Mouse (Mus musculus): Measurements from ENCODE around the gene Postn. TPM values are rescaled to one million over a fixed set of nuclear protein-coding genes. Genes with fewer than 3 reads are reported as not detected.

Postn gene
- total and polyA plus RNA-seq, 3 experiments = not detected

DNA sequence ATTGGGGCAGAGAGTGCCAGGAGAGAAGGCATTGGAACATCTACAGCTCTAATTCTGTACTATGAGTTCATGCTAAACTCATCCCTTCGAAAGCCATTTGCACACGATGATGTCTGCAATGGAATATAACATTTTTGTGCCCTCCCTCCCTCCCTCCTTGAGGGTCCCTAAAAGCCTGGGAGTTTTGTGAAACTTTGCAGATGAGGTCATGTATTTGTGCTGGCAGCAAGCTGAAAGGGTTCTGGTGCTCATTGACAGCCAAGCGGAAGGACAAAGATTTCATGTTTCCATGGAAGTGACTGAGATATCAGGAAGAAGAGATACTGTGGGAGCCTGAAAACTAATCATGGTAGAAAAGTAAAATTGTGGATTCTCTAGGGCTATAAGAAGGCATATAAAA lies 50.1 kb downstream of the Postn start:
- Histone ChIP-seq H3K4me1 (ENCODE audit: control insufficient read depth in 1 of 2, insufficient read depth in 2 of 2, low read length in 2 of 2) (no peaks in the 10 kb centered on the region), H3K27ac (ENCODE audit: control insufficient read depth, low read depth, low read length) (no peak overlapping the region), H3K79me2 (ENCODE audit: control insufficient read depth, insufficient read depth, low read length, poor library complexity) (no peaks in the 10 kb centered on the region), H3K36me3 (ENCODE audit: control insufficient read depth in 1 of 2, insufficient read depth in 2 of 2, low read length in 2 of 2) (no peaks in the 10 kb centered on the region), H3K4me3 (ENCODE audit: control insufficient read depth in 1 of 2, insufficient read depth in 1 of 2, low read depth in 2 of 2, low read length in 2 of 2) (no peak overlapping the region), H3K27me3 (ENCODE audit: control insufficient read depth in 1 of 2, insufficient read depth in 2 of 2, low read length in 2 of 2) (no peaks in the 10 kb centered on the region), H3K9ac (ENCODE audit: control insufficient read depth, low read depth, low read length, poor library complexity, severe bottlenecking) (no peak overlapping the region), H3K9me3 (replicated peaks; ENCODE audit: insufficient read depth, low read length) (no peaks in the 10 kb centered on the region)
- no peak for DNase-seq (ENCODE audit: low read depth, low spot score)
- no peak for TF ChIP-seq GATA1 (IDR thresholded peaks at IDR 0.05; ENCODE audit: low read depth, low read length)
- TF ChIP-seq CHD1 (IDR thresholded peaks at IDR 0.05; ENCODE audit: low read depth, low read length) = no peak
- no peak for TF ChIP-seq POLR2AphosphoS2 (IDR thresholded peaks at IDR 0.05; ENCODE audit: low read length)
- TF ChIP-seq MYB (IDR thresholded peaks at IDR 0.05; ENCODE audit: low read depth, low read length) = no peak
- no peak for TF ChIP-seq HCFC1 (IDR thresholded peaks at IDR 0.05; ENCODE audit: low read depth, low read length)
- no peak for TF ChIP-seq EP300 (IDR thresholded peaks at IDR 0.05; ENCODE audit: low read depth in 1 of 2, low read length in 2 of 2)
- TF ChIP-seq USF2 (IDR thresholded peaks at IDR 0.05; ENCODE audit: borderline replicate concordance in 1 of 2, insufficient read depth in 1 of 2, low read depth in 1 of 2, low read length in 2 of 2) = no peak
- TF ChIP-seq SIN3A (IDR thresholded peaks at IDR 0.05; ENCODE audit: low read length) = no peak
- TF ChIP-seq JUND (IDR thresholded peaks at IDR 0.05; ENCODE audit: low read depth, low read length) = no peak
- no peak for TF ChIP-seq RAD21 (IDR thresholded peaks at IDR 0.05; ENCODE audit: low read depth, low read length)
- no peak for TF ChIP-seq RCOR1 (IDR thresholded peaks at IDR 0.05; ENCODE audit: low read depth, low read length)
- no peak for TF ChIP-seq NRF1 (IDR thresholded peaks at IDR 0.05; ENCODE audit: insufficient read depth, low read depth, low read length, poor library complexity, severe bottlenecking)
- TF ChIP-seq ZC3H11A (IDR thresholded peaks at IDR 0.05; ENCODE audit: low read depth, low read length) = no peak
- TF ChIP-seq TBP (IDR thresholded peaks at IDR 0.05; ENCODE audit: low read depth, low read length) = no peak
- TF ChIP-seq MYC (IDR thresholded peaks at IDR 0.05; ENCODE audit: low read depth, low read length) = no peak
- no peak for TF ChIP-seq ETS1 (IDR thresholded peaks at IDR 0.05; ENCODE audit: low read depth, low read length)
- TF ChIP-seq ZNF384 (IDR thresholded peaks at IDR 0.05; ENCODE audit: low read depth, low read length) = no peak
- TF ChIP-seq MAX (IDR thresholded peaks at IDR 0.05; ENCODE audit: low read length) = no peak
- no peak for TF ChIP-seq MAZ (IDR thresholded peaks at IDR 0.05; ENCODE audit: low read depth, low read length)
- TF ChIP-seq USF1 (IDR thresholded peaks at IDR 0.05; ENCODE audit: low read depth, low read length) = no peak

- Histone ChIP-seq H3K9ac (ENCODE audit: control insufficient read depth, low read depth, low read length, poor library complexity, severe bottlenecking) (no peak overlapping the region), H3K27ac (ENCODE audit: control insufficient read depth, low read depth, low read length) (no peak overlapping the region), H3K27me3 (ENCODE audit: control insufficient read depth in 1 of 2, insufficient read depth in 2 of 2, low read length in 2 of 2) (no peaks in the 10 kb centered on the region), H3K4me1 (ENCODE audit: control insufficient read depth in 1 of 2, insufficient read depth in 2 of 2, low read length in 2 of 2) (no peaks in the 10 kb centered on the region), H3K79me2 (ENCODE audit: control insufficient read depth, insufficient read depth, low read length, poor library complexity) (no peaks in the 10 kb centered on the region), H3K36me3 (ENCODE audit: control insufficient read depth in 1 of 2, insufficient read depth in 2 of 2, low read length in 2 of 2) (no peaks in the 10 kb centered on the region), H3K4me3 (ENCODE audit: control insufficient read depth in 1 of 2, insufficient read depth in 1 of 2, low read depth in 2 of 2, low read length in 2 of 2) (no peak overlapping the region), H3K9me3 (replicated peaks; ENCODE audit: insufficient read depth, low read length) (no peaks in the 10 kb centered on the region)
- DNase-seq (ENCODE audit: low read depth, low spot score) = no peak
- TF ChIP-seq MAZ (IDR thresholded peaks at IDR 0.05; ENCODE audit: low read depth, low read length) (no peak), USF1 (IDR thresholded peaks at IDR 0.05; ENCODE audit: low read depth, low read length) (no peak), MAFK (IDR thresholded peaks at IDR 0.05; ENCODE audit: borderline replicate concordance, low read depth, low read length) (no peak), JUND (IDR thresholded peaks at IDR 0.05; ENCODE audit: low read depth, low read length) (no peak), ZKSCAN1 (IDR thresholded peaks at IDR 0.05; ENCODE audit: low read depth, low read length) (no peak), KAT2A (conservative IDR thresholded peaks at IDR 0.05; ENCODE audit: low read depth, low read length) (no peak), TBP (IDR thresholded peaks at IDR 0.05; ENCODE audit: low read depth, low read length) (no peak), ETS1 (IDR thresholded peaks at IDR 0.05; ENCODE audit: low read depth, low read length) (no peak), BHLHE40 (IDR thresholded peaks at IDR 0.05; ENCODE audit: borderline replicate concordance, low read depth, low read length) (no peak), POLR2A (IDR thresholded peaks at IDR 0.05; ENCODE audit: control insufficient read depth in 1 of 2, insufficient read depth in 1 of 2, low read depth in 1 of 2, low read length in 2 of 2, poor library complexity in 1 of 2) (no peak)
Measured at GRCm38 (mm10) chr3:54412885-54413583, 52.1 kb downstream of the Postn start.
